Mouse (Mus musculus) MEL (cell line): ENCODE data around the gene Actr1b. TPM values are rescaled to one million over a fixed set of nuclear protein-coding genes. Genes with fewer than 3 reads are reported as not detected.

Source experiments
- DNase-seq: peaks from one replicate; pipeline ENCODE4 v3.0.0; 2011; ENCODE audit warnings: low read depth, low spot score
- H3K27ac ChIP-seq: 2 replicates; pipeline ENCODE4 v1.5.1; 2012; ENCODE audit warnings: low read depth, mild to moderate bottlenecking, control low read depth, low read length, moderate library complexity; ENCODE audit not compliant: control insufficient read depth
- H3K27me3 ChIP-seq, 2 experiments: fragments of 150-350 bp in 1 of 2; sonication (generic) in 1 of 2; 2 replicates each; pipeline ENCODE4 v1.6.1; 2012; ENCODE audit warnings: low read length in 2 of 2, mild to moderate bottlenecking in 2 of 2, improper control_type of control experiment in 1 of 2, moderate library complexity in 1 of 2; ENCODE audit not compliant: insufficient read depth in 2 of 2, control insufficient read depth in 1 of 2
- H3K36me3 ChIP-seq, 2 experiments: 2 replicates each; pipeline ENCODE4 v1.6.1; 2012 to 2014; ENCODE audit warnings: low read length in 2 of 2, improper control_type of control experiment in 1 of 2, inconsistent platforms in 1 of 2, mild to moderate bottlenecking in 1 of 2; ENCODE audit not compliant: insufficient read depth in 2 of 2, control insufficient read depth in 1 of 2
- H3K4me1 ChIP-seq, 2 experiments: fragments of 150-350 bp in 1 of 2; sonication (generic) in 1 of 2; 2 replicates each; pipeline ENCODE4 v1.6.1; 2012; ENCODE audit warnings: low read length in 2 of 2, improper control_type of control experiment in 1 of 2, mild to moderate bottlenecking in 1 of 2; ENCODE audit not compliant: insufficient read depth in 2 of 2, control insufficient read depth in 1 of 2
- H3K4me3 ChIP-seq, 2 experiments: fragments of 150-350 bp in 1 of 2; sonication (generic) in 1 of 2; 2 replicates each; pipeline ENCODE4 v1.5.1; 2012; ENCODE audit warnings: low read depth in 2 of 2, low read length in 2 of 2, mild to moderate bottlenecking in 2 of 2, moderate library complexity in 2 of 2, control low read depth in 1 of 2, improper control_type of control experiment in 1 of 2; ENCODE audit not compliant: control insufficient read depth in 1 of 2, insufficient read depth in 1 of 2
- H3K79me2 ChIP-seq: 2 replicates; pipeline ENCODE4 v1.6.1; 2012; ENCODE audit warnings: mild to moderate bottlenecking, low read length, moderate library complexity; ENCODE audit not compliant: control insufficient read depth, poor library complexity, insufficient read depth
- H3K9ac ChIP-seq: 2 replicates; pipeline ENCODE4 v1.6.1; 2012; ENCODE audit warnings: low read depth, mild to moderate bottlenecking, control low read depth, low read length, moderate library complexity; ENCODE audit not compliant: control insufficient read depth, poor library complexity, severe bottlenecking
- H3K9me3 ChIP-seq: fragments of 150-350 bp; sonication (generic); replicated peaks from 2 replicates; pipeline ENCODE4 v1.6.1; 2012; ENCODE audit warnings: mild to moderate bottlenecking, low read length, improper control_type of control experiment, moderate library complexity; ENCODE audit not compliant: insufficient read depth
- CTCF ChIP-seq, 3 experiments: IDR thresholded peaks in 2 of 3; conservative IDR thresholded peaks in 1 of 3; 2 replicates each; pipeline ENCODE4 v1.5.1; 2011 to 2012; ENCODE audit warnings: low read length in 3 of 3, low read depth in 2 of 3, mild to moderate bottlenecking in 2 of 3, improper control_type of control experiment in 1 of 3, inconsistent platforms in 1 of 3, mixed read lengths in 1 of 3, moderate library complexity in 1 of 3; ENCODE audit not compliant: control insufficient read depth in 1 of 3, insufficient read depth in 1 of 3, poor library complexity in 1 of 3, severe bottlenecking in 1 of 3
- EP300 ChIP-seq, 2 experiments: IDR thresholded peaks; 2 replicates each; pipeline ENCODE4 v1.6.1; 2011; ENCODE audit warnings: improper control_type of control experiment in 2 of 2, low read length in 2 of 2, low read depth in 1 of 2, mild to moderate bottlenecking in 1 of 2
- ETS1 ChIP-seq: IDR thresholded peaks from 2 replicates; pipeline ENCODE4 v1.6.1; 2012; ENCODE audit warnings: low read depth, mild to moderate bottlenecking, inconsistent platforms, low read length, improper control_type of control experiment, moderate library complexity
- GABPA ChIP-seq: IDR thresholded peaks from 2 replicates; pipeline ENCODE4 v1.6.1; 2012; ENCODE audit warnings: low read depth, mild to moderate bottlenecking, inconsistent platforms, low read length, improper control_type of control experiment, moderate library complexity
- GATA1 ChIP-seq: IDR thresholded peaks from 2 replicates; pipeline ENCODE4 v1.6.1; 2011; ENCODE audit warnings: low read depth, low read length, improper control_type of control experiment
- KAT2A ChIP-seq: conservative IDR thresholded peaks from 2 replicates; pipeline ENCODE4 v1.6.1; 2012; ENCODE audit warnings: low read depth, low read length, improper control_type of control experiment, inconsistent platforms
- NRF1 ChIP-seq: IDR thresholded peaks from 2 replicates; pipeline ENCODE4 v1.6.1; 2014; ENCODE audit warnings: low read depth, mild to moderate bottlenecking, inconsistent platforms, low read length, improper control_type of control experiment, moderate library complexity; ENCODE audit not compliant: poor library complexity, insufficient read depth, severe bottlenecking
- POLR2AphosphoS2 ChIP-seq: IDR thresholded peaks from 2 replicates; pipeline ENCODE4 v1.6.1; 2011; ENCODE audit warnings: low read length, improper control_type of control experiment
- POLR2AphosphoS5 ChIP-seq: IDR thresholded peaks from 2 replicates; pipeline ENCODE4 v1.6.1; 2012; ENCODE audit warnings: low read depth, borderline replicate concordance, mild to moderate bottlenecking, inconsistent platforms, low read length, moderate library complexity, mixed read lengths
- RAD21 ChIP-seq: IDR thresholded peaks from 2 replicates; pipeline ENCODE4 v1.6.1; 2011; ENCODE audit warnings: mild to moderate bottlenecking, low read depth, low read length, improper control_type of control experiment
- SIN3A ChIP-seq: IDR thresholded peaks from 2 replicates; pipeline ENCODE4 v1.6.1; 2012; ENCODE audit warnings: low read length, improper control_type of control experiment, inconsistent platforms
- SMC3 ChIP-seq: IDR thresholded peaks from 2 replicates; pipeline ENCODE4 v1.6.1; 2011; ENCODE audit warnings: low read depth, low read length, improper control_type of control experiment
- TCF12 ChIP-seq: IDR thresholded peaks from 2 replicates; pipeline ENCODE4 v1.6.1; 2014; ENCODE audit warnings: low read depth, mild to moderate bottlenecking, inconsistent platforms, low read length, improper control_type of control experiment, moderate library complexity
- ZC3H11A ChIP-seq: IDR thresholded peaks from 2 replicates; pipeline ENCODE4 v1.6.1; 2012; ENCODE audit warnings: low read depth, mild to moderate bottlenecking, inconsistent platforms, low read length, improper control_type of control experiment
- ZNF384 ChIP-seq: IDR thresholded peaks from 2 replicates; pipeline ENCODE4 v1.6.1; 2012; ENCODE audit warnings: low read depth, mild to moderate bottlenecking, inconsistent platforms, low read length, improper control_type of control experiment
- polyA plus RNA-seq, 2 experiments: library from polyadenylated mRNA; stranded (reverse) in 1 of 2; unstranded in 1 of 2; fragments of >175 nt in 1 of 2; fragments of >200 nt in 1 of 2; gene quantifications; 2 replicates each; pipeline versions ENCODE4 v1.2.1 to v1.2.4; 2012; ENCODE audit warnings: low replicate concordance in 2 of 2, low read depth in 1 of 2; ENCODE audit not compliant: insufficient read length in 2 of 2, insufficient read depth in 1 of 2, missing spikeins in 1 of 2
- total RNA-seq: library from RNA; depleted of rRNA; stranded (reverse); fragments of 300-350 nt; gene quantifications from 2 replicates; pipeline ENCODE4 v1.2.3, GENCODE M21; 2012

Gene Actr1b
- total and polyA plus RNA-seq, 3 experiments = 86.1 to 106 TPM; not detected in 1

GRCm38 (mm10) chr1:36671260-36671659 lies 43.0 kb downstream of the Actr1b start:
- peaks cover 2 to 15% of the 10 kb centered on the region in 2 experiments; a peak in 2 of 4 replicates for H3K4me1 ChIP-seq
- DNase-seq = no peak
- 0 out of 2 replicates have a peak overlapping the region, but pooled peaks have one; percentile 23 for H3K9ac ChIP-seq
- H3K9me3 ChIP-seq = no peaks in the 10 kb centered on the region
- H3K79me2 ChIP-seq = no peaks in the 10 kb centered on the region
- H3K27ac ChIP-seq = no peak overlapping the region
- peaks cover 0 to 14% of the 10 kb centered on the region in 2 experiments; a peak in 2 of 4 replicates for H3K36me3 ChIP-seq
- peaks cover 7 to 8% of the 10 kb centered on the region in 2 experiments for H3K27me3 ChIP-seq
- H3K4me3 ChIP-seq = no peak overlapping the region
- no peak for TF ChIP-seq GABPA
- TF ChIP-seq EP300 (IDR thresholded peaks at IDR 0.05; ENCODE audit: low read depth in 1 of 2, low read length in 2 of 2) = 0 out of 4 replicates have a peak, but pooled peaks of 1 of the 2 experiments have one; percentile 8
- no peak for TF ChIP-seq ZC3H11A
- no peak for TF ChIP-seq POLR2AphosphoS5
- TF ChIP-seq ZNF384 = no peak
- TF ChIP-seq RAD21 = no peak
- TF ChIP-seq POLR2AphosphoS2 = no peak
- no peak for TF ChIP-seq SIN3A

GRCm38 (mm10) chr1:36670256-36670655 lies 44.0 kb downstream of the Actr1b start:
- no peak overlapping the region for H3K9ac ChIP-seq
- H3K4me1 ChIP-seq = peaks cover 6 to 24% of the 10 kb centered on the region in 2 experiments; a peak in 2 of 4 replicates
- H3K27ac ChIP-seq = no peak overlapping the region
- H3K4me3 ChIP-seq = no peak overlapping the region
- H3K36me3 ChIP-seq = peaks cover 0 to 16% of the 10 kb centered on the region in 2 experiments; a peak in 2 of 4 replicates
- TF ChIP-seq SMC3 = no peak
- TF ChIP-seq EP300 (IDR thresholded peaks at IDR 0.05; ENCODE audit: low read depth in 1 of 2, low read length in 2 of 2) = peak in 1 of 2 experiments; percentile 47; a peak in 1 of 4 replicates
- TF ChIP-seq POLR2AphosphoS2 = no peak
- peak; percentile 52; the same call in 1 of the 2 replicates for TF ChIP-seq TCF12
- no peak for TF ChIP-seq POLR2AphosphoS5
- no peak for TF ChIP-seq NRF1
- no peak for TF ChIP-seq ETS1
- no peak for TF ChIP-seq KAT2A
- no peak for TF ChIP-seq CTCF (IDR thresholded peaks at IDR 0.05 in 2 of 3, conservative IDR thresholded peaks at IDR 0.05 in 1 of 3; ENCODE audit: control insufficient read depth in 1 of 3, insufficient read depth in 1 of 3, low read depth in 2 of 3, low read length in 3 of 3, poor library complexity in 1 of 3, severe bottlenecking in 1 of 3)
- peak; percentile 25; the same call in 1 of the 2 replicates for TF ChIP-seq GATA1
- DNase-seq = peak; percentile 66
- H3K79me2 ChIP-seq = no peaks in the 10 kb centered on the region
- peaks cover 2 to 6% of the 10 kb centered on the region in 2 experiments for H3K27me3 ChIP-seq
- H3K9me3 ChIP-seq = no peaks in the 10 kb centered on the region
